Mouse (Mus musculus) MEL (cell line): ENCODE measurements around the gene Tsacc. TPM values are rescaled to one million over a fixed set of nuclear protein-coding genes. Genes with fewer than 3 reads are reported as not detected.

ENCODE experiments used
- DNase-seq: peaks from one replicate; pipeline ENCODE4 v3.0.0; 2011; ENCODE audit warnings: low read depth, low spot score
- H3K27ac ChIP-seq: 2 replicates; pipeline ENCODE4 v1.5.1; 2012; ENCODE audit warnings: low read depth, mild to moderate bottlenecking, control low read depth, low read length, moderate library complexity; ENCODE audit not compliant: control insufficient read depth
- H3K27me3 ChIP-seq, 2 experiments: fragments of 150-350 bp in 1 of 2; sonication (generic) in 1 of 2; 2 replicates each; pipeline ENCODE4 v1.6.1; 2012; ENCODE audit warnings: low read length in 2 of 2, mild to moderate bottlenecking in 2 of 2, improper control_type of control experiment in 1 of 2, moderate library complexity in 1 of 2; ENCODE audit not compliant: insufficient read depth in 2 of 2, control insufficient read depth in 1 of 2
- H3K36me3 ChIP-seq, 2 experiments: 2 replicates each; pipeline ENCODE4 v1.6.1; 2012 to 2014; ENCODE audit warnings: low read length in 2 of 2, improper control_type of control experiment in 1 of 2, inconsistent platforms in 1 of 2, mild to moderate bottlenecking in 1 of 2; ENCODE audit not compliant: insufficient read depth in 2 of 2, control insufficient read depth in 1 of 2
- H3K4me1 ChIP-seq, 2 experiments: fragments of 150-350 bp in 1 of 2; sonication (generic) in 1 of 2; 2 replicates each; pipeline ENCODE4 v1.6.1; 2012; ENCODE audit warnings: low read length in 2 of 2, improper control_type of control experiment in 1 of 2, mild to moderate bottlenecking in 1 of 2; ENCODE audit not compliant: insufficient read depth in 2 of 2, control insufficient read depth in 1 of 2
- H3K4me3 ChIP-seq, 2 experiments: fragments of 150-350 bp in 1 of 2; sonication (generic) in 1 of 2; 2 replicates each; pipeline ENCODE4 v1.5.1; 2012; ENCODE audit warnings: low read depth in 2 of 2, low read length in 2 of 2, mild to moderate bottlenecking in 2 of 2, moderate library complexity in 2 of 2, control low read depth in 1 of 2, improper control_type of control experiment in 1 of 2; ENCODE audit not compliant: control insufficient read depth in 1 of 2, insufficient read depth in 1 of 2
- H3K79me2 ChIP-seq: 2 replicates; pipeline ENCODE4 v1.6.1; 2012; ENCODE audit warnings: mild to moderate bottlenecking, low read length, moderate library complexity; ENCODE audit not compliant: control insufficient read depth, poor library complexity, insufficient read depth
- H3K9ac ChIP-seq: 2 replicates; pipeline ENCODE4 v1.6.1; 2012; ENCODE audit warnings: low read depth, mild to moderate bottlenecking, control low read depth, low read length, moderate library complexity; ENCODE audit not compliant: control insufficient read depth, poor library complexity, severe bottlenecking
- H3K9me3 ChIP-seq: fragments of 150-350 bp; sonication (generic); replicated peaks from 2 replicates; pipeline ENCODE4 v1.6.1; 2012; ENCODE audit warnings: mild to moderate bottlenecking, low read length, improper control_type of control experiment, moderate library complexity; ENCODE audit not compliant: insufficient read depth
- CHD2 ChIP-seq: IDR thresholded peaks from 2 replicates; pipeline ENCODE4 v1.6.1; 2011; ENCODE audit warnings: low read length, improper control_type of control experiment
- E2F4 ChIP-seq: IDR thresholded peaks from 2 replicates; pipeline ENCODE4 v1.6.1; 2011; ENCODE audit warnings: low read depth, low read length, improper control_type of control experiment, borderline replicate concordance
- HCFC1 ChIP-seq: IDR thresholded peaks from 2 replicates; pipeline ENCODE4 v1.6.1; 2012; ENCODE audit warnings: low read depth, mild to moderate bottlenecking, inconsistent platforms, low read length, improper control_type of control experiment, moderate library complexity
- MAFK ChIP-seq: IDR thresholded peaks from 2 replicates; pipeline ENCODE4 v1.6.1; 2011; ENCODE audit warnings: low read depth, mild to moderate bottlenecking, low read length, improper control_type of control experiment, borderline replicate concordance
- MXI1 ChIP-seq: IDR thresholded peaks from 2 replicates; pipeline ENCODE4 v1.6.1; 2011; ENCODE audit warnings: mild to moderate bottlenecking, low read depth, low read length, improper control_type of control experiment
- MYB ChIP-seq: IDR thresholded peaks from 2 replicates; pipeline ENCODE4 v1.6.1; 2011; ENCODE audit warnings: mild to moderate bottlenecking, low read depth, low read length, improper control_type of control experiment
- MYC ChIP-seq: IDR thresholded peaks from 2 replicates; pipeline ENCODE4 v1.6.1; 2011; ENCODE audit warnings: low read depth, mild to moderate bottlenecking, low read length, improper control_type of control experiment, moderate library complexity
- NELFE ChIP-seq: IDR thresholded peaks from 2 replicates; pipeline ENCODE4 v1.6.1; 2011; ENCODE audit warnings: low read depth, low read length, improper control_type of control experiment
- NRF1 ChIP-seq: IDR thresholded peaks from 2 replicates; pipeline ENCODE4 v1.6.1; 2014; ENCODE audit warnings: low read depth, mild to moderate bottlenecking, inconsistent platforms, low read length, improper control_type of control experiment, moderate library complexity; ENCODE audit not compliant: poor library complexity, insufficient read depth, severe bottlenecking
- POLR2A ChIP-seq, 2 experiments: IDR thresholded peaks; 2 replicates each; pipeline ENCODE4 v1.6.1; 2011 to 2012; ENCODE audit warnings: low read length in 2 of 2, mild to moderate bottlenecking in 2 of 2, control low read depth in 1 of 2, improper control_type of control experiment in 1 of 2, low read depth in 1 of 2, moderate library complexity in 1 of 2; ENCODE audit not compliant: control insufficient read depth in 1 of 2, insufficient read depth in 1 of 2, poor library complexity in 1 of 2
- TAL1 ChIP-seq: IDR thresholded peaks from 2 replicates; pipeline ENCODE4 v1.6.1; 2012; ENCODE audit warnings: mild to moderate bottlenecking, inconsistent platforms, low read length, moderate library complexity, mixed read lengths
- TCF12 ChIP-seq: IDR thresholded peaks from 2 replicates; pipeline ENCODE4 v1.6.1; 2014; ENCODE audit warnings: low read depth, mild to moderate bottlenecking, inconsistent platforms, low read length, improper control_type of control experiment, moderate library complexity
- ZC3H11A ChIP-seq: IDR thresholded peaks from 2 replicates; pipeline ENCODE4 v1.6.1; 2012; ENCODE audit warnings: low read depth, mild to moderate bottlenecking, inconsistent platforms, low read length, improper control_type of control experiment
- ZKSCAN1 ChIP-seq: IDR thresholded peaks from 2 replicates; pipeline ENCODE4 v1.6.1; 2012; ENCODE audit warnings: low read depth, mild to moderate bottlenecking, inconsistent platforms, low read length, improper control_type of control experiment, moderate library complexity
- ZMIZ1 ChIP-seq: IDR thresholded peaks from 2 replicates; pipeline ENCODE4 v1.6.1; 2012; ENCODE audit warnings: low read depth, mild to moderate bottlenecking, inconsistent platforms, low read length, improper control_type of control experiment, moderate library complexity
- polyA plus RNA-seq, 2 experiments: library from polyadenylated mRNA; stranded (reverse) in 1 of 2; unstranded in 1 of 2; fragments of >175 nt in 1 of 2; fragments of >200 nt in 1 of 2; gene quantifications; 2 replicates each; pipeline versions ENCODE4 v1.2.1 to v1.2.4; 2012; ENCODE audit warnings: low replicate concordance in 2 of 2, low read depth in 1 of 2; ENCODE audit not compliant: insufficient read length in 2 of 2, insufficient read depth in 1 of 2, missing spikeins in 1 of 2
- total RNA-seq: library from RNA; depleted of rRNA; stranded (reverse); fragments of 300-350 nt; gene quantifications from 2 replicates; pipeline ENCODE4 v1.2.3, GENCODE M21; 2012; rRNA removed

Tsacc gene
- total and polyA plus RNA-seq, 3 experiments: 34.1 to 41.1 TPM; not detected in 1

DNA sequence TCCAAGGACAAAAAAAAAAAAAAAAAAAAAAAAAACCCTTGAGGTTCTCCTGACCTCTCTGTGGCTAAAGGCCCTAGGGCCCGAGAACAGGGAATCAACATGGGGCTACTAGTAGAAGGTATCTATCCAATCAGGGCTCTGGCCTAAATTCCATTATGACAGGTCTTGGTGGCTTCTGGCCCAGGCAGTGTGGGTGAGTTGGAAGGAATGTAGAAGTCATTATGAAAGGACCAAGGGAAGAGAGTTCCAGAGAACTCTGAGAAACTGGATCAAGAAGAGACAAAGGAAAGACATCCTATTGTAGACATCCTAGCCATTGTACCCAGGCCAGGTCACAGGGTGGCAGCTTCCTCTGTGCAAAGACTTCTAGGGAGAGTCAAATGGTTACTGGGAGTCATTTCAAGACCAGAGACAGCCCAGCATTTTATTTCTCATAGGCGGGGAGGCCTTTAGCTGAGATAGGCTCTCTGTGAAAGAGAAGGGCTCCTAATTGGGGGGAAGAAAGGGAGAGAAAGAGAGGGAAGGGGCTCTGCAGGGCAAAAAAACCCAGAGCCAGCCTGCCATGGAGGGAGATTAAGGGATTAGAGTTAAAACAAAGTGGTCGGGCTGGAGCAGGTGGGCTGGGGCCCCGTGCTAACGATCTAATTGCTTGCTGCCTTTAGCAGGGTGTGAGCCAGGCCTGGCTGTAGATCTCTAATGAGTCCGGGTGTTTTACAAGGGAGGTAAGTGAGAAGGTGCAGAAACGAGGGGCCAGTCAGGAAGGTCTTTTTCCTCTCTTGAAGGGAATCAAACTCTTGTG is 63.7 kb downstream of the Tsacc start:
- Histone ChIP-seq H3K9me3 (no peaks in the 10 kb centered on the region), H3K27me3 (peaks cover 30 to 34% of the 10 kb centered on the region in 2 experiments), H3K36me3 (peaks cover 0 to 5% of the 10 kb centered on the region in 2 experiments; a peak in 1 of 4 replicates), H3K27ac (no peak overlapping the region), H3K9ac (no peak overlapping the region), H3K4me3 (no peak overlapping the region), H3K79me2 (no peaks in the 10 kb centered on the region), H3K4me1 (peaks cover 0 to 5% of the 10 kb centered on the region in 2 experiments; a peak in 2 of 4 replicates)
- TF ChIP-seq TAL1: no peak
- no peak for TF ChIP-seq HCFC1
- no peak for TF ChIP-seq TCF12
- no peak for TF ChIP-seq E2F4
- TF ChIP-seq NRF1: no peak
- no peak for TF ChIP-seq ZMIZ1
- TF ChIP-seq MYC: no peak
- no peak for TF ChIP-seq MYB
- no peak for TF ChIP-seq POLR2A (IDR thresholded peaks at IDR 0.05; ENCODE audit: control insufficient read depth in 1 of 2, insufficient read depth in 1 of 2, low read depth in 1 of 2, low read length in 2 of 2, poor library complexity in 1 of 2)
- no peak for TF ChIP-seq NELFE
- no peak for TF ChIP-seq CHD2
- no peak for TF ChIP-seq ZKSCAN1
- TF ChIP-seq MXI1: no peak
- no peak for TF ChIP-seq ZC3H11A
- no peak for TF ChIP-seq MAFK
- DNase-seq: no peak

Other genes with a start within 250 kb of the Tsacc start
- 114 TPM in 2 replicates for gene Naxe, start 238.5 kb downstream of the Tsacc start, total RNA-seq
- 100 to 1,000 TPM; 165 to 182 TPM for gene Naxe, start 238.5 kb downstream of the Tsacc start, polyA plus RNA-seq
- not detected in 2 replicates for gene Ttc24, start 218.7 kb downstream of the Tsacc start, total RNA-seq
- not detected for gene Ttc24, start 218.7 kb downstream of the Tsacc start, polyA plus RNA-seq
- gene Iqgap3, start 215.0 kb downstream of the Tsacc start, total RNA-seq: 19.2 and 21.1 TPM in 2 replicates
- gene Iqgap3, start 215.0 kb downstream of the Tsacc start, polyA plus RNA-seq: 10 to 100 TPM in 1 of 2 experiments, not detected in 1; 42.5 TPM
- gene Mef2d, start 154.6 kb downstream of the Tsacc start, total RNA-seq: 16.2 and 16.9 TPM in 2 replicates
- 100 to 1,000 TPM in 1 of 2 experiments, 10 to 100 TPM in 1; 71.4 to 117 TPM for gene Mef2d, start 154.6 kb downstream of the Tsacc start, polyA plus RNA-seq
- gene Rhbg, start 42.3 kb downstream of the Tsacc start, total RNA-seq: not detected in 2 replicates
- not detected for gene Rhbg, start 42.3 kb downstream of the Tsacc start, polyA plus RNA-seq
- 0.39 and 0.69 TPM in 2 replicates for gene Gm38392, start 9.8 kb downstream of the Tsacc start, total RNA-seq
- under 1 TPM in 1 of 2 experiments, not detected in 1; 0.84 TPM for gene Gm38392, start 9.8 kb downstream of the Tsacc start, polyA plus RNA-seq
- gene Cct3, start 117 bp upstream of the Tsacc start, total RNA-seq: 1,548 and 1,549 TPM in 2 replicates
- 1,000 to 10,000 TPM in 1 of 2 experiments, 100 to 1,000 TPM in 1; 777 to 1,271 TPM for gene Cct3, start 117 bp upstream of the Tsacc start, polyA plus RNA-seq
- 47.6 and 48.3 TPM in 2 replicates for gene Glmp, start 28.0 kb upstream of the Tsacc start, total RNA-seq
- 100 to 1,000 TPM in 1 of 2 experiments, not detected in 1; 181 TPM for gene Glmp, start 28.0 kb upstream of the Tsacc start, polyA plus RNA-seq
- 2.2 TPM in 2 replicates for gene Tmem79, start 39.1 kb upstream of the Tsacc start, total RNA-seq
- 1 to 10 TPM in 1 of 2 experiments, not detected in 1; 3.7 TPM for gene Tmem79, start 39.1 kb upstream of the Tsacc start, polyA plus RNA-seq
- 87.3 and 97.9 TPM in 2 replicates for gene Smg5, start 39.3 kb upstream of the Tsacc start, total RNA-seq
- gene Smg5, start 39.3 kb upstream of the Tsacc start, polyA plus RNA-seq: 100 to 1,000 TPM; 123 to 148 TPM
- gene Paqr6, start 67.6 kb upstream of the Tsacc start, total RNA-seq: not detected in 2 replicates
- gene Paqr6, start 67.6 kb upstream of the Tsacc start, polyA plus RNA-seq: under 1 TPM in 1 of 2 experiments, not detected in 1; 0.11 TPM
- 0.16 TPM in 1 of 2 replicates, not detected in the other for gene Bglap3, start 75.7 kb upstream of the Tsacc start, total RNA-seq
- gene Bglap3, start 75.7 kb upstream of the Tsacc start, polyA plus RNA-seq: not detected
- gene Bglap2, start 81.7 kb upstream of the Tsacc start, total RNA-seq: not detected in 2 replicates
- gene Bglap2, start 81.7 kb upstream of the Tsacc start, polyA plus RNA-seq: not detected
- not detected in 2 replicates for gene Bglap, start 87.5 kb upstream of the Tsacc start, total RNA-seq
- gene Bglap, start 87.5 kb upstream of the Tsacc start, polyA plus RNA-seq: under 1 TPM in 1 of 2 experiments, not detected in 1; 0.17 TPM
- gene Pmf1, start 113.3 kb upstream of the Tsacc start, total RNA-seq: 139 and 144 TPM in 2 replicates
- gene Pmf1, start 113.3 kb upstream of the Tsacc start, polyA plus RNA-seq: 100 to 1,000 TPM in 1 of 2 experiments, not detected in 1; 357 TPM
- 26.2 and 30.5 TPM in 2 replicates for gene Slc25a44, start 128.1 kb upstream of the Tsacc start, total RNA-seq
- 10 to 100 TPM in 1 of 2 experiments, not detected in 1; 34.6 TPM for gene Slc25a44, start 128.1 kb upstream of the Tsacc start, polyA plus RNA-seq
- gene Sema4a, start 164.2 kb upstream of the Tsacc start, total RNA-seq: 31.4 and 45.3 TPM in 2 replicates
- 10 to 100 TPM in 1 of 2 experiments, not detected in 1; 33.5 TPM for gene Sema4a, start 164.2 kb upstream of the Tsacc start, polyA plus RNA-seq
- 388 and 394 TPM in 2 replicates for gene Lmna, start 213.0 kb upstream of the Tsacc start, total RNA-seq
- 100 to 1,000 TPM; 128 to 302 TPM for gene Lmna, start 213.0 kb upstream of the Tsacc start, polyA plus RNA-seq
- 4.3 and 5.5 TPM in 2 replicates for gene Mex3a, start 235.4 kb upstream of the Tsacc start, total RNA-seq
- 10 to 100 TPM in 1 of 2 experiments, not detected in 1; 10.1 TPM for gene Mex3a, start 235.4 kb upstream of the Tsacc start, polyA plus RNA-seq